Mouse (Mus musculus) CH12.LX (cell line): ENCODE data around the gene Cwc27. TPM values are rescaled to one million over a fixed set of nuclear protein-coding genes. Genes with fewer than 3 reads are reported as not detected.

Source experiments
- DNase-seq: peaks from one replicate; pipeline ENCODE4 v3.0.0-alpha.2; 2013; ENCODE audit errors: extremely low read depth
- H3K27ac ChIP-seq: 2 replicates; pipeline ENCODE4 v1.5.1; 2012; ENCODE audit warnings: low read depth, mild to moderate bottlenecking, control low read depth, moderate library complexity; ENCODE audit not compliant: insufficient read depth
- H3K27me3 ChIP-seq: replicated peaks from 2 replicates; pipeline ENCODE3; 2012; ENCODE audit warnings: inconsistent platforms
- H3K36me3 ChIP-seq, 2 experiments: replicated peaks in 1 of 2; 2 replicates each; pipeline versions ENCODE3 to v1.6.1; 2012; ENCODE audit warnings: inconsistent platforms in 1 of 2, low read length in 1 of 2, mild to moderate bottlenecking in 1 of 2, mixed read lengths in 1 of 2, moderate library complexity in 1 of 2; ENCODE audit not compliant: control insufficient read depth in 1 of 2, insufficient read depth in 1 of 2
- H3K4me1 ChIP-seq, 2 experiments: 2 replicates each; pipeline ENCODE4 v1.6.1; 2012; ENCODE audit warnings: inconsistent platforms in 1 of 2, moderate library complexity in 1 of 2; ENCODE audit not compliant: insufficient read depth in 2 of 2, control insufficient read depth in 1 of 2
- H3K4me2 ChIP-seq: 2 replicates; pipeline ENCODE4 v1.6.1; 2012; ENCODE audit warnings: low read depth, mild to moderate bottlenecking, control low read depth; ENCODE audit not compliant: poor library complexity, insufficient read depth, severe bottlenecking
- H3K4me3 ChIP-seq, 3 experiments: fragments of 150-350 bp in 1 of 3; sonication (generic) in 1 of 3; replicated peaks in 1 of 3; 2 replicates each; pipeline versions ENCODE3 to v1.5.1; 2011 to 2012; ENCODE audit warnings: low read depth in 2 of 3, low read length in 2 of 3, mild to moderate bottlenecking in 2 of 3, moderate library complexity in 2 of 3, control low read depth in 1 of 3, improper control_type of control experiment in 1 of 3, inconsistent platforms in 1 of 3, mixed read lengths in 1 of 3; ENCODE audit not compliant: poor library complexity in 1 of 3
- H3K79me2 ChIP-seq: replicated peaks from 2 replicates; pipeline ENCODE4 v1.6.1; 2012; ENCODE audit warnings: mild to moderate bottlenecking, moderate library complexity; ENCODE audit not compliant: control insufficient read depth, poor library complexity, insufficient read depth, severe bottlenecking; ENCODE audit errors: extremely low read depth
- H3K9ac ChIP-seq: 2 replicates; pipeline ENCODE4 v1.6.1; 2012; ENCODE audit warnings: low read depth, mild to moderate bottlenecking, control low read depth, moderate library complexity; ENCODE audit not compliant: insufficient read depth
- H3K9me3 ChIP-seq: replicated peaks from 2 replicates; pipeline ENCODE3; 2012; ENCODE audit warnings: low read length, inconsistent platforms, mixed read lengths
- BHLHE40 ChIP-seq: IDR thresholded peaks from 2 replicates; pipeline ENCODE4 v1.6.1; 2011; ENCODE audit warnings: mild to moderate bottlenecking, low read depth, low read length, improper control_type of control experiment
- CTCF ChIP-seq, 2 experiments: IDR thresholded peaks in 1 of 2; conservative IDR thresholded peaks in 1 of 2; 2 replicates each; pipeline ENCODE4 v1.5.1; 2011 to 2012; ENCODE audit warnings: low read depth in 2 of 2, low read length in 2 of 2, improper control_type of control experiment in 1 of 2, inconsistent platforms in 1 of 2, mild to moderate bottlenecking in 1 of 2, moderate library complexity in 1 of 2
- E2F4 ChIP-seq: IDR thresholded peaks from 2 replicates; pipeline ENCODE4 v1.6.1; 2011; ENCODE audit warnings: low read depth, low read length, improper control_type of control experiment; ENCODE audit not compliant: insufficient replicate concordance
- ELF1 ChIP-seq: IDR thresholded peaks from 2 replicates; pipeline ENCODE4 v1.6.1; 2014; ENCODE audit warnings: low read depth, mild to moderate bottlenecking, inconsistent platforms, low read length, improper control_type of control experiment
- GABPA ChIP-seq: IDR thresholded peaks from 2 replicates; pipeline ENCODE4 v1.6.1; 2012; ENCODE audit warnings: low read depth, low read length, improper control_type of control experiment, inconsistent platforms; ENCODE audit not compliant: insufficient replicate concordance
- IRF4 ChIP-seq: IDR thresholded peaks from 2 replicates; pipeline ENCODE4 v1.6.1; 2014; ENCODE audit warnings: low read depth, mild to moderate bottlenecking, inconsistent platforms, low read length, improper control_type of control experiment
- JUND ChIP-seq: conservative IDR thresholded peaks from 2 replicates; pipeline ENCODE4 v1.6.1; 2011; ENCODE audit warnings: low read depth, low read length, improper control_type of control experiment
- MAFK ChIP-seq: IDR thresholded peaks from 2 replicates; pipeline ENCODE4 v1.6.1; 2011; ENCODE audit warnings: low read length, improper control_type of control experiment; ENCODE audit not compliant: insufficient replicate concordance
- MXI1 ChIP-seq: IDR thresholded peaks from 2 replicates; pipeline ENCODE4 v1.6.1; 2011; ENCODE audit warnings: mild to moderate bottlenecking, low read depth, low read length, improper control_type of control experiment
- MYC ChIP-seq: IDR thresholded peaks from 2 replicates; pipeline ENCODE4 v1.6.1; 2011; ENCODE audit warnings: low read depth, mild to moderate bottlenecking, improper control_type of control experiment, low read length
- NRF1 ChIP-seq: IDR thresholded peaks from 2 replicates; pipeline ENCODE4 v1.6.1; 2014; ENCODE audit warnings: low read depth, mild to moderate bottlenecking, inconsistent platforms, low read length, improper control_type of control experiment, moderate library complexity
- POLR2A ChIP-seq: IDR thresholded peaks from 2 replicates; pipeline ENCODE4 v1.6.1; 2011; ENCODE audit warnings: low read depth, mild to moderate bottlenecking, improper control_type of control experiment, low read length
- POLR2AphosphoS2 ChIP-seq: IDR thresholded peaks from 2 replicates; pipeline ENCODE4 v1.6.1; 2011; ENCODE audit warnings: low read depth, low read length, improper control_type of control experiment
- RAD21 ChIP-seq: IDR thresholded peaks from 2 replicates; pipeline ENCODE4 v1.6.1; 2011; ENCODE audit warnings: low read depth, mild to moderate bottlenecking, low read length, improper control_type of control experiment, moderate library complexity
- RCOR1 ChIP-seq: conservative IDR thresholded peaks from 2 replicates; pipeline ENCODE4 v1.6.1; 2012; ENCODE audit warnings: low read depth, mild to moderate bottlenecking, inconsistent platforms, low read length, improper control_type of control experiment
- SIN3A ChIP-seq: IDR thresholded peaks from 2 replicates; pipeline ENCODE4 v1.6.1; 2012; ENCODE audit warnings: low read length, improper control_type of control experiment, inconsistent platforms
- TBP ChIP-seq: conservative IDR thresholded peaks from 2 replicates; pipeline ENCODE4 v1.6.1; 2011; ENCODE audit warnings: low read depth, low read length, improper control_type of control experiment
- ZC3H11A ChIP-seq: IDR thresholded peaks from 2 replicates; pipeline ENCODE4 v1.6.1; 2012; ENCODE audit warnings: low read depth, mild to moderate bottlenecking, inconsistent platforms, low read length, improper control_type of control experiment
- ZMIZ1 ChIP-seq: IDR thresholded peaks from 2 replicates; pipeline ENCODE4 v1.6.1; 2012; ENCODE audit warnings: low read depth, mild to moderate bottlenecking, inconsistent platforms, low read length, improper control_type of control experiment
- dilution Hi-C: fragments of 300-500 bp; cut with MboI; formaldehyde crosslinking; loops from 2 replicates; pipeline ENCODE4 v1.14.3; 2020; ENCODE audit warnings: low sequenced_read_pairs; ENCODE audit not compliant: extremely low pct_unique_long_range_greater_than_20kb, extremely low pct_ligation_motif_present
- in situ Hi-C: fragments of 300-500 bp; cut with MboI; formaldehyde crosslinking; loops from 3 replicates; pipeline ENCODE4 v1.14.3; 2019; ENCODE audit warnings: low sequenced_read_pairs, low pct_ligation_motif_present, low pct_unique_long_range_greater_than_20kb, mixed read lengths
- polyA plus RNA-seq: library from polyadenylated mRNA; unstranded; fragments of >175 nt; gene quantifications from 2 replicates; pipeline ENCODE4 v1.2.1, GENCODE M21; 2012; ENCODE audit warnings: low read depth; ENCODE audit not compliant: insufficient read length
- total RNA-seq, 2 experiments: library from RNA; depleted of rRNA; stranded (reverse); fragments of 300-350 nt in 1 of 2; fragments of >200 nt in 1 of 2; gene quantifications; 2 replicates each; pipeline ENCODE4 v1.2.3; 2012 to 2014

Cwc27 gene
- total and polyA plus RNA-seq, 3 experiments, result 24.9 to 38.4 (median 26.0) TPM

DNA sequence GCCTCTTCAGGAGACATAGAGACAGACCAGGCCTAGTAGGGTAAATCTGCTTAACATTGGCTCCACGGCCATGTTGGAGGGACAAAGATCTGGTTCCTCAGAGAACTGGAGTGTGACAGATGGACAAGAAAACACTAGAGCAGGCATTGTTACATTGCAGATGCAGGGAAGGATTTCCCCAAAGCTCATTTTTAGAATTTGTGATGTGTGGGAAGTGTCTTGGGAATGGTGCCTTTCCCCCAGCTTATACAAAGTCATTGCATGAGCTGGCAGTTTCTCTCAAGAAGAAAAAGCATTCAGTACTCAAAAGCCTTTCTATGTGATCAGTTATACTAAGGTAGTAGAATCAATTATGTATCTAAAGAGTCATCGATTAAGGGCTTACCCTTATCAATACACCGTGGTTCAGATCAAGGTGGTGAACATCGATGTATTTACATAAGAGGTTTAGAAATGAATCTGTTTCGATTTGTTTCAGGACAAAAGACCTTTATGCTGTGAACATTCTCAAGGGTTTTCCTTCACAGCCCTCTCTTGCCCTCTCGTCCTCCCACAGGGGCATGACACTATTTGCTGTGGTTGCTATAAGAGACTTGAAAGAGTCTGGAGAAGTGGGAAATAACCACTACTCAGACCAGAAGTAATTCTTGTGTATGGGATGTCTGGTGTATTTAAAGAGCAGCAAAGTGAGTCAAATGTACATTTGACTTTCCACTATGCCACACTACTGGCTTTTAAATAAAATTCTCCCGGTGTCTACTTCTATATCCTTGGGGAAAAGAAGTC lies 197.2 kb downstream of the Cwc27 start:
- Histone ChIP-seq H3K9ac (no peak overlapping the region), H3K4me2 (peak overlapping the region; percentile 55; the same call in 1 of the 2 replicates), H3K4me1 (peaks cover 0 to 20% of the 10 kb centered on the region in 2 experiments; a peak in 2 of 4 replicates), H3K4me3 (no peak overlapping the region), H3K27me3 (no peaks in the 10 kb centered on the region), H3K27ac (no peak overlapping the region), H3K79me2 (no peaks in the 10 kb centered on the region), H3K9me3 (no peaks in the 10 kb centered on the region), H3K36me3 (peaks cover 0 to 6% of the 10 kb centered on the region in 2 experiments)
- dilution Hi-C loops (no loop called here), in situ Hi-C loops (loop anchor here (25.0 kb wide), 2 partner anchors 318 to 357 kb away; no protein-coding TSS in a partner anchor)
- TF ChIP-seq IRF4, result peak; percentile 18; the same call in 1 of the 2 replicates
- TF ChIP-seq ZC3H11A, result no peak
- peak; percentile 9 for DNase-seq

DNA sequence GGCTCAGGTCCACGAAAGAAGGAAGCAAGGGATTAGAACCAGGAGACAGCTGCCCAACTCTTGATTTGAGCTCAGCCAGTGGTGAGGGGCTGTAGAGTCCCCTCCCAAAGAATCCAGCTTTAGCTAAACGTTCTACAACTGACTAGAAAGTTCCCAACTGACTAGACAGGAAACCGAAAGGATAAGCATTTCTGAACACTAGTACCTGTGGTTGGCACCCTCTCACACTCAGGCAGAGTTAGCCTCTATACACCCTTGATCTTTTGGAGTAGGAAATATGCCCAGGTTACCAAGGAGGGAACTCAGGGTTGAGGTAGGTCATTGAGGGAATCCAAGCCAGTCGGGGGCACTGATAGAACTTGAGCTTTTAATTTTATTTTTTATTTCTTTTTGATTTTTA lies 199.7 kb downstream of the Cwc27 start:
- no peak for TF ChIP-seq ELF1
- no peak for TF ChIP-seq MAFK
- H3K4me3 ChIP-seq, result no peak overlapping the region
- no peaks in the 10 kb centered on the region for H3K9me3 ChIP-seq
- H3K36me3 ChIP-seq, result no peaks in the 10 kb centered on the region
- no peak overlapping the region for H3K27ac ChIP-seq
- H3K9ac ChIP-seq, result no peak overlapping the region
- no peaks in the 10 kb centered on the region for H3K27me3 ChIP-seq
- H3K4me2 ChIP-seq, result no peak overlapping the region
- dilution Hi-C loops (no loop called here), in situ Hi-C loops (loop anchor here (25.0 kb wide), 2 partner anchors 320 to 355 kb away; no protein-coding TSS in a partner anchor)
- DNase-seq, result no peak
- H3K79me2 ChIP-seq, result no peaks in the 10 kb centered on the region
- peaks cover 0 to 16% of the 10 kb centered on the region in 2 experiments; a peak in 2 of 4 replicates for H3K4me1 ChIP-seq

DNA sequence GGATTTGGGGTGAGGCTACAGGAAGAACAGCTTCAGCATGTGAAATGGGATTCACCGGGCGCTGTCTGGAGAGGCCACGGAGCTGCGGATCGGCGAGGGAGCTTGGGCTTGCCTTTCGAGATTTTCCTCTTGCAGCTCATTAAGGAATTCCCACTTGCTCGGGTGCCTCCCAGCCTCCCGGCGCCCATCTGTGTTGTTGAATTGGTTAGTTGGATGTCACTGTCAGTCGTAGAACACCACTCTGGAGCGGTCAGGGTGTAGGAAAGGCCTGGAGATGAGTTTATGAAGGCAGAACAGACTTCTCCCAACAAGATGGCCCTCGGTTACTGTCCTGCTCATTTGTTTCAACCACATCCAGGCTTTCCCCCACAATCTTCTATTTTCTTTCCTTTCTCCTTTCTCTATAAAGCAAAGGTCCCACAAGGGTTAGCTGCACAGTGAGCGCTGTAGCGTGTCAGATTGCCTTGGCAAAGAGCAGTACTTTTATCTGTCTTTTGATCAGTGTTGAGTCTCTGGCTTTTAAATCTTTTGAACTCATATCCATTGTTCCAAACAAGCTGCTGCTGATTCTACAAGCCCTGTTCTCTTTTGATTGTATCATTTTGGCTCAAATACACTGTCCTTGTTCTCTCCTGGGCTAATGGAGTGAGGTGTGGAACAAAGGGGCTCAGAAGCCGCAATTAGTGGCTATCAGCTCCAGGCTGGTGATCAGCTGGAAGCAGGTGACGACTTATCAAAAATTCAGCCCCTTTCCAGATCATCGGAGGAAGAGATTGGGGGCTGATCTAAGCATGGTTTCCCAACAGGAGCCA lies 200.7 kb downstream of the Cwc27 start:
- Histone ChIP-seq H3K27me3 (no peaks in the 10 kb centered on the region), H3K9ac (no peak overlapping the region), H3K79me2 (no peaks in the 10 kb centered on the region), H3K36me3 (no peaks in the 10 kb centered on the region), H3K4me2 (no peak overlapping the region), H3K4me3 (no peak overlapping the region), H3K9me3 (no peaks in the 10 kb centered on the region), H3K27ac (no peak overlapping the region), H3K4me1 (peaks cover 0 to 15% of the 10 kb centered on the region in 2 experiments; a peak in 2 of 4 replicates)
- TF ChIP-seq ZMIZ1, result no peak
- no peak for TF ChIP-seq JUND
- no peak for TF ChIP-seq ELF1
- TF ChIP-seq TBP, result no peak
- no peak for TF ChIP-seq RAD21
- no peak for TF ChIP-seq GABPA
- TF ChIP-seq POLR2A, result no peak
- TF ChIP-seq NRF1, result no peak
- no peak for TF ChIP-seq BHLHE40
- TF ChIP-seq CTCF (conservative IDR thresholded peaks at IDR 0.05 in 1 of 2, IDR thresholded peaks at IDR 0.05 in 1 of 2; ENCODE audit: low read depth in 2 of 2, low read length in 2 of 2), result no peak
- TF ChIP-seq ZC3H11A, result no peak
- TF ChIP-seq RCOR1, result no peak
- no peak for TF ChIP-seq MYC
- TF ChIP-seq MAFK, result no peak
- no peak for TF ChIP-seq POLR2AphosphoS2
- no peak for TF ChIP-seq SIN3A
- no peak for TF ChIP-seq MXI1
- TF ChIP-seq E2F4, result no peak
- dilution Hi-C loops (no loop called here), in situ Hi-C loops (loop anchor here (25.0 kb wide), 2 partner anchors 321 to 354 kb away; no protein-coding TSS in a partner anchor)
- no peak for DNase-seq
